Mouse (Mus musculus) large intestine, adult 2 months (tissue): ENCODE measurements around the gene Fam241b. TPM values are rescaled to one million over a fixed set of nuclear protein-coding genes. Genes with fewer than 3 reads are reported as not detected.

ENCODE experiments used
- DNase-seq: peaks from one replicate; pipeline ENCODE4 v3.0.0-alpha.2; 2012; ENCODE audit warnings: low read depth, low spot score
- WGBS: fragments of 180-500 bp; shearing (Covaris S2); methylation state at CpG from one replicate; pipeline ENCODE4 v1.1.7; 2018; 5-methylcytosine and 5-hydroxymethylcytosine counted together
- polyA plus RNA-seq: library from polyadenylated mRNA; depleted of rRNA; stranded (reverse); fragments of >200 nt; gene quantifications from 2 replicates; pipeline ENCODE4 v1.2.3, GENCODE M21; 2012; rRNA removed

The Fam241b gene
- polyA plus RNA-seq = 17.9 and 21.8 TPM in 2 replicates

DNA sequence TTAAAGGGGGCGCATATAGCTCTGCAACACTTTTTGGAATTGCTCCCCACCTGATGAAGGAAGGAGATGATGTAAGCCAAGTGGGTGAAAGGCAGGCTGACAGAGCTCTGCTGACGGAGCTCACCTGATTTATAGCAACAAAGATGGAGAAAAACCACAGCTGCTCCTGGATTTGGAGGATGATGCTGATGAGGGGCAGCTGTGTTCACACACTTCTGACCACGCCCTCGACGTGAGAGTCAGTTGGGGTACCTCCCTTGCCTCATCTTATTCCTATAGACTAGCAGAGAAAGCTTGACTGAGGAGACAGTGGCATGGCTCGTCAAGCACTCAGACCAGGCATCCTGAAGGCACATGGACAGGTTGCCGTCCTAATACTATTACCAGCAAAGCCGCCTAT lies at the start of gene Fam241b:
Gene Fam241b (minus strand): TSS at position 101 of the 400 bp plus-strand sequence.
- WGBS = 39% methylated on average over 8 of the region's 8 CpGs
- DNase-seq = no peak

DNA sequence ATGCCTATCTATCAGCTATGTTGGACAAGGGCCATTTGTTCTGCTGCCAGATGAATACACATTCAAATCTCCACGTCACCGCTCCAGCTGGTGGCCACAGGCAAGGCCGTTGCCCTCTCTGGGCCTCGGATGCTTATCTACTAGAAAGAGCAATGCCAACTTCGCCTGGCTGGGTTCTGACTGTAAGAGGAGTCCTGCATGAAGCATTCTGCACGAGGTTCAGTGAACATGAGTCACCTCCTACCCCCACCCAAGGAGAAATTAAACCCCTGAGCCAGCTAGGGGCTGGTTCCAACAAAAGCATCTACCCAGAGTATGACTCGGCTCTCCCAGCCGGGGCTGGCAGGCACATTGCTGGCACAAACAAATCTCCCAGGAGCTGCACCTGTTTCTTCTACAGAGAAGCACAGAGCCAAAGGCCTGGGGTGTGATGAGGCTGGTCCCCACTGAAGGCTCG lies 49.0 kb upstream of the Fam241b start:
- 35% methylated on average over 9 of the region's 9 CpGs for WGBS
- DNase-seq = no peak

DNA sequence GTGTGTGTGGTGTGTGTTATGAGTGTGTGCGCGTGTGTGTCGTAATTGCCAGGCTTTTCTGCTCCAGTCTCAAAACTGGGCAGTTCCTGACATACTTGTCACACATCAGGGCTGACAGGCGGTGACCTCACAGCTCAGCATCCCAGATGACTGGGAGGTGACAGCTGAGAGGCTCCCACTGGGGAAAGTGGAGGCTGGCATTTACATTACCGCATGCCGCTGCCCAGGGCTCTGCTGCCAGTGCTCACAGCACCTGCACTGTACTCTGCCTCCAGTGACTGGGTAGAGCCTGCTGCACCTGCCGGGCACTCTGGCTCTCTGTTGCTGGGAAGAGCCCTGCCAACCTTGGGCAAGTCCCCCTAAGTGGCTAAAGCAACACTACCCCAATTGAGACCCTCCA lies 47.1 kb upstream of the Fam241b start:
- no peak for DNase-seq
- WGBS = 90% methylated on average over 7 of the region's 7 CpGs

DNA sequence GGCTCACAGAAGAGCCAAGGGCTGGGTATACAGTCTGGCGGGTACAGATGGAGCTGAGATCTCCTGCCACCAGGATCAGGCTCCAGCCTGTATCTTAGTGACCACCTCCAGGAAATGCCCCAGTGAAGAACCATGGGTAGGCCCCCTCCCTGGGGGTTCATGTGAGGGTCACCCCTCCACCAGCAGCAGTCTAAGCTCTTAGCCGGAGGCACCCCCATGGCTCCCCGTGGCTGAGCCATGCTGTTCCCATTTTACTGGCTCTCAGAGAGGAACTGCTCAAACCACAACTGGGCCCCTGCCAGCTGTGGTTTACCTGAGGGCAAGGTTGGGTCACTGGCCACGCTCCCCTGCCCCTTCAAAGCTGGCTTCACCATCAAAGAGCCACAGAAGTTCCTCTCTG lies 46.2 kb upstream of the Fam241b start:
- no peak for DNase-seq
- WGBS = 71% methylated on average over 4 of the region's 4 CpGs

DNA sequence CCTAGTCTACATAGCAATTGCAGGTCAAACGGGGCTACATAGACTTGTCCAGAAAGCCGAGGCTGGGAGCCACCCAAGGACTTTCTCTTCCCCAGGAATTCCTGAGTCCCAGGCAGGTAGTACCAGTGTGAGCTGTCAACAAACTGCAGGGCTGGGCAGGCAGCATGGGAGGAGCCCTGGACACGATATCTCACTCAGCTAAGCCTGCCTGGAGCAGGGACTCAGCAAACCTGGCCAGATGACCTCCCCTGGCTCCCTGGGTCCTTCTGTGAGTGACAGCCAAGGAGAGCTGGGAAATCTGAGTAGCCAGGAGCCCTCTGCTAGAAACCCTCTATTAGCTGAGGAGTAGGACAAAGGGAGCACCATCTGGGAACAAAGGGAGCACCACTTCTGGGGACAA lies 45.6 kb upstream of the Fam241b start:
- no peak for DNase-seq

DNA sequence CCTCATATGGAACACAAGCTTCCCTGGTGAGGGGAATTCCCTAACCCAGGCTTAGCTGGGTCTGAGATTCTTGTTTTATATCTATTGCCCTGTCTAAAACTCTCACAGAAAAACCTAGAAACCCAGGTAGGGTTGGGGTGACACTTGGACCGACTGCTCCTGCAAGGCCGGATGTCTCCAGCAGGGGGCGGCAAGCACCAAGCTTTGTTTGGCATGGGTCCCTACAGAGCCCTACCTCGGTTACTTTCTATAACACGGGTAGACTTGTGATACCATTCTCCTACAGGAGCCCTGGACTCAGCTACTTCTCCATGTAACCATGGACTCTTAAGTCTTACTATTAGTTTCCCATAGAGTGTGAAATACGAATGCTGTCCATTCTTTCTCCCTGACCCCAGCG lies 43.2 kb upstream of the Fam241b start:
- no peak for DNase-seq

More for the DNA sequence above, 45.6 kb upstream of the Fam241b start:
- 38% methylated on average over 3 of the region's 3 CpGs for WGBS

DNA sequence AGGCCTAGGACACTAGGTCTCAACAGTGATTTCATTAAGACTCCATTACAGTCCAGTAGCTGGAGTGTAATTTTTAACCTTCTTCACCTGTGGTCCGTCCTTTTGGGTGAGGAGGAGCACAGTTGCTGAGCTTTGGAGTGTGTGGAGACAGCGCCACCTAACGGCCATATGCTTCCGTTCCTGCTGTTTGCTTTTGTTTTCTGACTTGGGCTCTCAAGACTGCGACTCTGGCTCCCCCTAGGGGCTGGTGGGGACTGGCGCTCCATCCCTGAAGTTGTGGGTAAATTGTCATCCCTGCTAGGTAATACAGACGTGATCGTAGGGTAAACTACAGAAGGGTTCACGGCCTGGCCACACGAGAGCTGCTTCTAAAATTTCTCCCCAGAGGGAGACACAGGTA lies 39.3 kb upstream of the Fam241b start:
- peak; percentile 99 for DNase-seq
- 2% methylated on average over 10 of the region's 10 CpGs for WGBS

More for the DNA sequence above, 43.2 kb upstream of the Fam241b start:
- 23% methylated on average over 7 of the region's 7 CpGs for whole genome bisulfite sequencing

DNA sequence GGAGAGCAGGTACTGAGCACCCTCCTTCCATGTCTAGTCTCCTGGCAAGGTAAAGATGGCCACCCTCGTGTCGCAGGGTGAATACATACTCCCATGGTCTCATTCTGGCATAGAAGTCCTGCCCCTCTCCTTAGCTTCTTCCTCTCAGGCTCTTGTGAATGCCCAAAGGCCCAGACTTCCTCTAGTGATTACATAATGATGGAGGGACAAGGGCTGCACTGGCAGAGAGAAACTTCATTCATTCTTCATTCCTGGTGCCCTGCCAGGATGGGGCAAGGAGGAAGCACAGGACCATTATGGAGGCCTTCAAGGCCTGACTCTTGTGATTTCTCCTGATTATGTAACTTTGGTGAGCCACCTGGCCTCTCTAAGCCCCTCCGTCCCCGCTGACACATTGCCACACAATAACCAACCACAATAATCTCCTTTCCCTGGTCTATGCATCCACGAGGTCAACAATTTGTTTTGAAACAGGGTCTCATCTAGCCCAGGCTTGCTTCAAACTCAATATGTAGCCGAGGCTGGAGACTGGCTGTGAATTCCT lies 38.8 kb upstream of the Fam241b start:
- DNase-seq = no peak
- WGBS = 70% methylated on average over 6 of the region's 6 CpGs

DNA sequence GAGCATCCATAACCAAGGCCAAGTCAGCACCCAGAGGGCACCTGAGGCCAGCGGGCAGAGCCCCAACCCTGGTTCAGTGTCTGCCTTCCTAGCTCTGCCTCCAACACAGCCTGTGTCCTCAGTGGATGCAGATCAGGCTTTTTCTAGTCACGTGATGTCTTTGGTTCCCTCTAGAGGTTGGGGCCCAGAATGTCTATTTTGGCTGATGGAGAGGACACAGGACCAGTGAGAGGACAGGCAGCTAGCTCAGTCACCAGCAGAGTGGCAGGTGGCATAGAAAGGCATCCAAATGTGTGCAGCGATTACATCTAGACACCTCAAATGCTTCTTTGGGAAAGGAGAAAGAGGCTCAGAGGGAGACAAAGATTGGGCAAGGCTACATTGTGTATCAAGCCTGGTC lies 38.0 kb upstream of the Fam241b start:
- WGBS = 53% methylated on average over 3 of the region's 3 CpGs
- no peak for DNase-seq

DNA sequence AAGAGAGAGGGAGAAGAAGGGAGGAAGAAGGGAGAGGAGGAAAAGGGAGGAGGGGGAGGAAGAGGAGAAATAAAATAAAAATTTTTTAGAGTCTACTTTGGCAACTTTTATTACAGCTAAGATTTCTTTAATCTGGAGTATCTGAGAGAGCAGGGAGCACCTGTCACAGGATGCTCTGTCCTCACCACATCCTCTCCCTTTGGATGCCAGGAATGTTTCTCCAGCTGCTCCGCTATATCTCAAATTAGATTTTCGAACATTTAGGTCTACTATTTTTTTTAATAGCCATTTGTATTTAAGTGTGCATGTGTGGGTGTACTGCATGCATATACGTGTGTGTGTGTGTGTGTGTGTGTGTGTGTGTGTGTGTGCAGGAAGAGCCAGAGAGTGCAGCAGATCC lies 36.2 kb upstream of the Fam241b start:
- 84% methylated on average over 3 of the region's 3 CpGs for WGBS
- no peak for DNase-seq

DNA sequence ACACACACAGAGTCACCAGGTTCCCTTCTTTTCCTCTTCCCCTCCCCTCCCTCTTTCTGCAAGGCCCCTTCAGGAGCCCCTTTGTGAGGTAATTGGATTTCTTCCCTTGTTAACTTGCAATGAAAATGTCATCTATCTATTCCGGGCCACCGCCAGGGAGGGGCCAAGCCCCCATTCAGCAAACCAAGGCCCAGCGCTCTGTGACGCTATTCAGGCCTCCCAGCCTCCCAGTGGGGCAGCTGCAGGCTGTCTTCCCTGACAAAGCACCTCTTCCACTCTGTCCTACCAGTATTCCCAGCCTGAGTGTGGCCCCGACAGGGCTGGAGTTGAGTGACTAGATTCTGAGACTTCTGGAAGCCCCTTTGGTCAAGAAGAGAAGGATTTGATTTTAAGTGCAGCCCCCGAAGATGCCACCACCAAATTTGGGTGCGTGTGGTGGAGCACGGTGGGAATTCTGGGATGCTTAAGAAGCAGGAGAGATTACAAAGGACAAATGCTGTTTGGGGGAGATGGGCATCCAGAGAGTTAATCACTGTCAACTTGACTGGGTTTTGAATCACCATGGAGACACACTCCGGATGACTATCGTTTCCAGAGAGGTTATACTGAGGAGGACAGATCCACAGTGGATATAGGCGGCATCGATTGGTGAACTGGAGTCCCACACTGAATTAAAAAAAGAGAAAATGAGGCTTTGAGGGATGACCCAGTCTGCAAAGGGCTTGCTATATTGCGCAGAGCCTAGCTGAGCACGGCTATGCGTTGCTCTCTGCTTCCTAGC lies 31.0 kb upstream of the Fam241b start:
- no peak for DNase-seq
- WGBS = 61% methylated on average over 15 of the region's 15 CpGs

DNA sequence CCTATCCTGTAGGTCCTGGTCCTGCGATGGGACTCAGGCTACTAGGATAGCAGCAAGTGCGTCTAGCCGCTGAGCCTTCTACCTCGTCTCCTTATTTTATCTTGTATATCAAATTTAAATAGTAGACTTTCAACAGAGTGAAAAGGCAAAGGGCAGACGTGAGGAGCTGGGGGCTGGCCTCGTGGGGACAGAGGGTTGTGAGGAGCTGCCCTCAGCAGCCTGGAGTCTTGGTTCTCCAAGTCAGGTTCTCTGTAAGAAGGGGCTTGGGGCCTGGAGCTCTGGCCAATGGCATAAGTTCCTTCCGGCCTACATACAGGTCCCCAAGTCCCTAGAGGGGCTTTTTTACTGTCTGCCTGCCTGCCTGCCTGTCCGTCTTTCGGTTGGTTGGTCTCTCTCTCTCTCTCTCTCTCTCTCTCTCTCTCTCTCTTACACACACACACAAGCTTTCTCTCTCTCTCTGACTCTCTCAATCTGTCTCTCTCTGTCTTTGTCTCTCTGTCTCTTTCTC lies 30.3 kb upstream of the Fam241b start:
- WGBS = 52% methylated on average over 9 of the region's 9 CpGs
- DNase-seq = no peak

DNA sequence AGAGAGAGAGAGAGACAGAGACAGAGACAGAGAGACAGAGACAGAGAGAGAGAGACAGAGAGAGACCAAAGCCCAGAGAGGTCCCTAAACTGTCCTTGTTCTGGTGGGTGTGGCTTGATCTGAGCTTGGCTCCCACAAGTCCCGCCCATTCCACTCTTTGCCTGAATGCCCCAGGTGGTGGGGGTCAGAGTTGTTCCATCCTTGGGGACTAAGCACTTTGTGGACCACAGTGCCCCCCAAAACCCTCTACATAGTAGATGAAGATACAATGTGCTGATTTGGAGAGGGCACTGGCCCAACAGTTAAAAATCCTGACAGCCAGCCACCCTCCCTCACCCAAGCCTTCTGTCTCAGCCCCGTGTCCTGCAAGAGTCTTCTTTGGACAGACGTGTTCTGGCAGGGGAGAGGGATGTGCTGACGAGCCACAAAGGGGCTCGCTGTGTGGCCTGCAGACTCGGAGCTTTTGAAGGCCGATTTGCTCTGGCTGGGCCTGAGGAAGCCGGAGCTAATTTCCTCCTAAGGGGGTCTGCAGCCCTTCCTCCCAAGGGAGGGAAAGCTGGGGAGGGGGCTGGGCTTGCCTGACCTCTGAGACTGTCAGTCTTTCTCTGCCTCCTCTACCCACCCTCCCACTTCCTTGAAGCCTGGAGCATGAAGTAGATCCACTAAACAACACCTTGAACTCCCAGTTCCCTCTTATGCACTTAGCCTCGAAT lies 29.3 kb upstream of the Fam241b start:
- WGBS = 23% methylated on average over 9 of the region's 9 CpGs

DNA sequence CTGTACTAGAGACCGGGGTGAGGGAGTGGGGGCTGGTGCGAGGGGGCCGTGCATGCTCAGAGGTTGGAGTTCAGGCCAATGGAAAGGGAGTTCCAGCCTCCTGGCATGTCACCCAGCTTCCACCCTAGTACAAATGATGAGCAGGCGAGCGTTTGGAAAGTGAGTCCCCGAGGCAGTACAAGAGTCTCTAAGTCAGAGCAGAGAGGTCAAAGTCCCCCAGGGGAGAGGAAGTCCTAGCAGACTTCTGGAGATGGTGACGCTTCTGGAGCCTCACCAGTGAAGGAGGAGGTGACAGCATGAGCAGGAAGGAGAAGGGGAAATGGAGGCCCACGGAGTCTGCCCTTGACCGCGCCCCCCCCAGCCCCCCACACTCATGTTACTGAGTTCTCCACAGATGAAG lies 18.7 kb upstream of the Fam241b start:
- 29% methylated on average over 10 of the region's 10 CpGs for WGBS
- no peak for DNase-seq

More for the DNA sequence above, 29.3 kb upstream of the Fam241b start:
- no peak for DNase-seq

DNA sequence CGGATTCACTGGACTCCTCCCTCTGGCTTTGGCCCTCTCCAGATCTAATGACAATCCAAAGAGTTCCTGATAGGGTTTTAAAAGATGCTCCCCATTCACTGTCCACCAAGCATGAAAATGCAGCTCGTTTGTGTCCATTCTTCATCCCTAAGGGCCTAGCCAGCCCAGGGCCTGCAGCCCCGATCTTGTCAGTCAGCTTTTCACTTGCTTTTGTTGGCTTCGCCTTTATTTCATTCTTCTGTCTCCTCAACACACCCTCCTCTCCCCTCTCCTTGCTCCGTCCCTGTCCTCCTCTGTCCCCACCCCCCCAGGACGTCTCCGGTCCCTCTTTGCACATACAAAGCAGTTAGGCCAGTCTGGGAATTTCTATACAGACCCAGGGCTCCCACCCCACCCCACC lies 6.2 kb upstream of the Fam241b start:
- 50% methylated on average over 7 of the region's 7 CpGs for WGBS
- DNase-seq = no peak

DNA sequence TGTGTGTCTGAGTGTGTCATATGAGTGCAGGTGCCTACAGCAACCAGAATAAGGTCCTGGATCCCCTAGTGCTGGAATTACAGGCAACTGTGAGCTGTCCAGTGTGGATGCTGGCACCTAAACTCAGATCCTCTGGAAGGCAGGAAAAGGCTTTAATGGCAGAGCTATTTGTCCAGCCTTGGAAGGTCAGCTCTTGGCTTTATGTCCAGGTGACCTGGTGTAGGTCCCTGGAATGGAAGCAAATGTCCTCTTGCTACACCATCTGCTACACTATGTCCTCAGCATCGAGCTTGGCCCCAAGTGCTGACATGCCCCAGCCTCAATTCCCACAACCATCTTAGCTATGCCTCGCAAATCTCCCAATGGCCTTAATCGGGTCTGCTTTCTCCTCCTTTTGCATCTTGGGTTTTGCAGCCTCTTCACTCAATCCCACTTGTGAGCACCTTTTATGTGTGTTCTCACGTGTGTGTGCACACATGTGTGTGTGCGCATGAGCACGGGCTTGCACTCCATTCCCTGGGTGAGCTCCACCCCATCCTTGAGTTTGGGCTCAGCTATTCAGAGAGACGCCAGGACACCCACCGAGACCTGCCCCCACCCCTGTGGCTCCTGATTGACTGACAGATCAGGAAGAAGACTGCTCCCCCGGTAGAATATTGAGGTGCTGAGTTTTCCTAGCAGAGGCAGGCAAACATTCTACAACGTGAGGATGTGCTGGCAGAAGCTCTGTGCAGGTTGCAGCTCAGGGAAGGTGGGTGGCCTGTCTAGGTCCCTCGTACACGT lies 3.9 kb upstream of the Fam241b start:
- DNase-seq = no peak
- 53% methylated on average over 12 of the region's 12 CpGs for WGBS

DNA sequence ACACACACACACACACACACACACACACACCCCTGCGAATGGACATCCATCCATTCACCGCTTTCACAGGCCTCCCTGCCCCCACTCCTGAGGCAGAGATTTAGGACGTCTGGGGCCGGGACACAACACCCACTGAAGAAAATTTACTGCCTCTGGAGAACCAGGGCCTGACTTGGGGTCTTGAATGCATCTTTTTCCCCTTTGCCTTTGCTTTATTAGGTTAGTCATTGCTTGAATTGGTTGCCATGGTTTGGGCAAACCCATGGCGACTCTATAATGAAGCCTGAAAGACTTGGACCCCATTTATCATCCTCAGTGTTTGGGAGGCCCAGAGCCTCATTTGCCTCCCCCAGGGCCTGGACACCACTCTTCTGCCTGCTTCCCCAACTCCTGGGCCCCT lies 2.2 kb upstream of the Fam241b start:
- DNase-seq = no peak
- WGBS = 60% methylated on average over 5 of the region's 5 CpGs

DNA sequence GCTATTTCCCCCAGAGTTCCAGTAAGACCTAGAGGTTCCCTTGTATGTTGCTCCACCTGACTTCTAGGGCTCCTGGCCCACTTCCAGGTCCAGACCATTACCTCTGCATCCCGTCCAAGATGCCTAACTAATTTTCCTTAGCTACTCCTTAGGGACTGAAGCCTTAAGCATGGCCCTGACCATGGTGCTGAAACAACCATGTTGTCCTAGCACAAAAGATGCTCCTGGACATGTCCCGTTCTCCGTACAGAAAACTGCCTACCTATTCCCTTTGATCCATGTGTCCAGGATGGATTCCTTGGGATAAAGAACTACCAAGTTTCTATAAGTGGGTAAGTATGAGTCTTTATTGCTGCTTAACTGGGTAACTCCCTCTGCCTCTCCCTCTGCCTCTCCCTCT lies 5.7 kb downstream of the Fam241b start:
- WGBS = 7% methylated on average over 3 of the region's 3 CpGs
- no peak for DNase-seq

DNA sequence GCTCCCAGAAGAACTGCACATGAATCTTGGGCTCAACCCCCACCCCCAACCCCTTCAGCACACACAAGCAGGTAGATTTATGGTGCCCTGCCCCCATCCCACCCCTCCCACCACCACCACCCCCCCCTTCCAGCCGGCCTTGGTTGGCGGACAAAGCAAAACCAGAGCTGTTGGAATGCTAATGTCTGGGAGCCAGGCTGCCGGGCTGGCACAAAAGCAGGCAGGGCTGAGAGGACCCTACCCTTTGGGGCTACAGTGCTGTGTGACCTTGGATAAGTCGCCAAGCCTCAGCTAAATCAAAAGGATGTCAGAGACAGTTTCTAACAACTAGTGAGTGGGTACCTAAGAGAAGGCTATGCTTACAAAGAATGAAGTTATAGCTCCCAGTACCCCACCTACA lies 6.6 kb downstream of the Fam241b start:
- WGBS = 12% methylated on average over 4 of the region's 4 CpGs
- DNase-seq = no peak
